Mouse (Mus musculus): ENCODE measurements at regions not wholly inside any gene's neighbourhood (a gene's known extent, or its start where the extent isn't known, plus 50 kb on each side); places are given as distances from the start of the nearest gene placed in this dataset.
"Not testable (repeated sequence)": the region's sequence is repeated elsewhere in the genome, so short reads cannot be mapped to it uniquely, and the experiment has no call there.

DNA sequence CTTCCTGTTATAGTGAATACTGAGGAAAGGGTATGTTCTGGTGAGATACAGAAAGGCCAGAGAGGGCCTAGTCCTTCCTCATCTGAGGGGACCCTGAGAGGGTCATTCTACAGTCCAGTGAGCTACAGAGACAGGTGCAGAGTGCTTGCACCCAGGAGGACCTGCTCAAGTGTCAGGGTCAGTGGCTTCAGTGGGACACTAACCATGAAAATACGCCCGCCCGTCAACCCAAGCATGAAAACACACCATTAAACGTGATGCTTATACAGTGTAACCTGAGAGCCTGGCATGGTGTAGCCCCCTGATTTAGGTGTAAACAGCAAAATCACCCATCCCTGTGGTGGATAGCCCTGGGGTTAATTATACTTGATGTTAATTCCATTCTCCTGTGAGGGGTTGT lies 70.8 kb upstream of the Slc2a12 start:
- not testable (repeated sequence) for TF ChIP-seq CTCF, POLR2A (IDR thresholded peaks at IDR 0.05; ENCODE audit: extremely low read depth, insufficient read depth, low read length)

Data from cortical plate, adult 2 months (tissue).